Mouse (Mus musculus) urinary bladder, postnatal 25 days (tissue): ENCODE data around the gene Slc35e3.

Experiments used
- DNase-seq: peaks from one replicate; pipeline ENCODE4 v3.0.0; 2022; ENCODE audit warnings: low spot score

Slc35e3 gene

GRCm38 (mm10) chr10:117697561-117698115 lies 48.5 kb downstream of the Slc35e3 start:
- DNase-seq, result no peak

GRCm38 (mm10) chr10:117696827-117697560 lies 49.2 kb downstream of the Slc35e3 start:
- no peak for DNase-seq

GRCm38 (mm10) chr10:117696021-117696826 lies 49.9 kb downstream of the Slc35e3 start:
- DNase-seq, result no peak

- DNase-seq, result no peak
These were observed 50.6 kb downstream of the Slc35e3 start for GRCm38 (mm10) chr10:117695605-117696004.

GRCm38 (mm10) chr10:117695027-117695426 lies 51.1 kb downstream of the Slc35e3 start:
- no peak for DNase-seq

- DNase-seq, result no peak
These were observed 51.8 kb downstream of the Slc35e3 start for GRCm38 (mm10) chr10:117694255-117694953.

- no peak for DNase-seq
These were observed 53.2 kb downstream of the Slc35e3 start for GRCm38 (mm10) chr10:117692953-117693352.

GRCm38 (mm10) chr10:117692173-117692572 lies 54.0 kb downstream of the Slc35e3 start:
- no peak for DNase-seq

- no peak for DNase-seq
These were observed 54.7 kb downstream of the Slc35e3 start for GRCm38 (mm10) chr10:117691389-117691968.

- no peak for DNase-seq
These were observed 55.3 kb downstream of the Slc35e3 start for GRCm38 (mm10) chr10:117690770-117691296.

GRCm38 (mm10) chr10:117690101-117690352 lies 56.1 kb downstream of the Slc35e3 start:
- no peak for DNase-seq

GRCm38 (mm10) chr10:117689297-117690100 lies 56.7 kb downstream of the Slc35e3 start:
- DNase-seq, result no peak

GRCm38 (mm10) chr10:117688204-117689151 lies 57.7 kb downstream of the Slc35e3 start:
- no peak for DNase-seq

GRCm38 (mm10) chr10:117687577-117687976 lies 58.6 kb downstream of the Slc35e3 start:
- DNase-seq, result no peak

GRCm38 (mm10) chr10:117687018-117687417 lies 59.1 kb downstream of the Slc35e3 start:
- DNase-seq, result no peak

- DNase-seq, result no peak
These were observed 60.1 kb downstream of the Slc35e3 start for GRCm38 (mm10) chr10:117685849-117686591.

GRCm38 (mm10) chr10:117685171-117685848 lies 60.9 kb downstream of the Slc35e3 start:
- no peak for DNase-seq

GRCm38 (mm10) chr10:117684298-117685170 lies 61.6 kb downstream of the Slc35e3 start:
- DNase-seq, result no peak
